Mouse (Mus musculus) embryonic facial prominence, embryonic 14.5 days (tissue): ENCODE results near the gene Ash1l. TPM values are rescaled to one million over a fixed set of nuclear protein-coding genes. Genes with fewer than 3 reads are reported as not detected.
"Not testable (repeated sequence)": the region's sequence is repeated elsewhere in the genome, so short reads cannot be mapped to it uniquely, and the experiment has no call there.

Experiments used
- ATAC-seq: fragments of 200-750 bp; cut with Nextera tagmentation; 2 replicates; pipeline ENCODE4 v1.8.0; 2017; ENCODE audit warnings: low read depth, moderate number of reproducible peaks, moderate TSS enrichment
- DNase-seq: peaks from one replicate; pipeline ENCODE4 v3.0.0-alpha.2; 2015; ENCODE audit warnings: low spot score
- H3K27ac ChIP-seq: fragments of 300-500 bp; sonication (generic); replicated peaks from 2 replicates; pipeline ENCODE4 v1.5.1; 2014; ENCODE audit warnings: low read depth, mild to moderate bottlenecking, low read length, moderate library complexity
- H3K27me3 ChIP-seq: fragments of 300-500 bp; sonication (generic); replicated peaks from 2 replicates; pipeline ENCODE4 v1.6.1; 2014; ENCODE audit warnings: low read length; ENCODE audit not compliant: control insufficient read depth, insufficient read depth
- H3K36me3 ChIP-seq: fragments of 300-500 bp; sonication (generic); 2 replicates; pipeline ENCODE4 v1.6.1; 2014; ENCODE audit warnings: low read length, mixed read lengths; ENCODE audit not compliant: control insufficient read depth, insufficient read depth
- H3K4me1 ChIP-seq: fragments of 300-500 bp; sonication (generic); 2 replicates; pipeline ENCODE4 v1.6.1; 2014; ENCODE audit warnings: antibody characterized with exemption, low read length; ENCODE audit not compliant: control insufficient read depth, insufficient read depth
- H3K4me2 ChIP-seq: fragments of 300-500 bp; sonication (generic); 2 replicates; pipeline ENCODE4 v1.6.1; 2014; ENCODE audit warnings: low read depth, mild to moderate bottlenecking, low read length, moderate library complexity, mixed read lengths
- H3K4me3 ChIP-seq: fragments of 300-500 bp; sonication (generic); 2 replicates; pipeline ENCODE4 v1.5.1; 2014; ENCODE audit warnings: low read depth, mild to moderate bottlenecking, low read length
- H3K9ac ChIP-seq: fragments of 300-500 bp; sonication (generic); 2 replicates; pipeline ENCODE4 v1.6.1; 2014; ENCODE audit warnings: low read depth, mild to moderate bottlenecking, low read length, moderate library complexity, mixed read lengths
- H3K9me3 ChIP-seq: fragments of 300-500 bp; sonication (generic); 2 replicates; pipeline ENCODE4 v1.6.1; 2016; ENCODE audit warnings: low read length; ENCODE audit not compliant: control insufficient read depth
- WGBS: fragments of 180-500 bp; shearing (Covaris S2); extraction: QIAGEN DNeasy Blood & Tissue Kit; methylation state at CpG from one replicate; pipeline ENCODE4 v1.1.7; 2014; 5-methylcytosine and 5-hydroxymethylcytosine counted together
- polyA plus RNA-seq: library from polyadenylated mRNA; unstranded; fragments of >200 nt; fragmentation: Nextera tagmentation; extraction: Ambion mirVana; gene quantifications from 2 replicates; pipeline ENCODE4 v1.2.1, GENCODE M21; 2014

The Ash1l gene
- polyA plus RNA-seq, 1 experiment from 2014 or later, result 19.8 TPM

- 2% methylated on average over 46 of the region's 92 CpGs for WGBS
- Histone ChIP-seq H3K27me3 (no peaks in the 10 kb centered on the region), H3K4me2 (peak overlapping the region; percentile 83), H3K9ac (peak overlapping the region; percentile 95), H3K9me3 (no peaks in the 10 kb centered on the region), H3K4me3 (peak overlapping the region; percentile 82), H3K36me3 (no peaks in the 10 kb centered on the region), H3K27ac (peak overlapping the region; percentile 99), H3K4me1 (peaks cover 11% of the 10 kb centered on the region)
- peak; percentile 94 for ATAC-seq
- DNase-seq, result peak; percentile 97
These were observed 441 bp upstream of the Ash1l start for GRCm38 (mm10) chr3:88949786-88950575.

- ATAC-seq (no peak), DNase-seq (no peak)
- Histone ChIP-seq H3K9ac (peak overlapping the region; percentile 95), H3K27me3 (no peaks in the 10 kb centered on the region), H3K36me3 (no peaks in the 10 kb centered on the region), H3K4me2 (peak overlapping the region; percentile 83), H3K4me1 (peaks cover 11% of the 10 kb centered on the region), H3K4me3 (peak overlapping the region; percentile 82), H3K9me3 (no peaks in the 10 kb centered on the region), H3K27ac (peak overlapping the region; percentile 99)
- under 1% methylated on average over 5 of the region's 5 CpGs for WGBS
These were observed 942 bp downstream of the Ash1l start for GRCm38 (mm10) chr3:88951327-88951800.

- WGBS, result 83% methylated on average over 4 of the region's 4 CpGs
- no peak overlapping the region for H3K4me3 ChIP-seq
- H3K27me3 ChIP-seq, result no peaks in the 10 kb centered on the region
- peaks cover 8% of the 10 kb centered on the region for H3K4me1 ChIP-seq
- no peak overlapping the region for H3K4me2 ChIP-seq
- no peak overlapping the region for H3K9ac ChIP-seq
- no peaks in the 10 kb centered on the region for H3K36me3 ChIP-seq
- DNase-seq, result no peak
- ATAC-seq, result no peak
- no peaks in the 10 kb centered on the region for H3K9me3 ChIP-seq
- no peak overlapping the region for H3K27ac ChIP-seq
These were observed 2.8 kb downstream of the Ash1l start for GRCm38 (mm10) chr3:88953246-88953645.

- Histone ChIP-seq H3K4me3 (no peak overlapping the region), H3K9me3 (no peaks in the 10 kb centered on the region), H3K9ac (no peak overlapping the region), H3K36me3 (no peaks in the 10 kb centered on the region), H3K27ac (no peak overlapping the region), H3K4me1 (peaks cover 3% of the 10 kb centered on the region), H3K4me2 (no peak overlapping the region), H3K27me3 (no peaks in the 10 kb centered on the region)
- no peak for ATAC-seq
- DNase-seq, result no peak
These were observed 3.3 kb downstream of the Ash1l start for GRCm38 (mm10) chr3:88953736-88954135.

DNA sequence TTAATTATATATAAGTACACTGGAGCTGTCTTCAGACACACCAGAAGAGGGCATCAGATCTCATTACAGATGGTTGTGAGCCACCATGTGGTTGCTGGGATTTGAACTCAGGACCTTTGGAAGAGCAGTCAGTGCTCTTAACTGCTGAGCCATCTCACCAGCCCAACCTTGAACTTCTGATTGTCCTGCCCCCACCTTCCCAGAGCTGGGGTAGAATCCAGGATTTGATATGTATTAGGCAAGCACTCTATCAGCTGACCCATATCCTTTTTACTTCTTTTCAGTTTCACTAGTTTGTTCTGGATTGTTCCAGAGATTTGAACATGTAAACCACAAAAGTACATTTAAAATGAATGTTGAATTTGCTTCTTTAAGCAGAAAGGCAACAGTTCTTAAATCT lies 12.8 kb downstream of the Ash1l start:
- not testable (repeated sequence) for H3K27me3 ChIP-seq, H3K9me3 ChIP-seq, H3K4me2 ChIP-seq, H3K27ac ChIP-seq, H3K4me3 ChIP-seq, H3K9ac ChIP-seq, H3K4me1 ChIP-seq, ATAC-seq, DNase-seq
- peaks cover 14% of the 10 kb centered on the region for H3K36me3 ChIP-seq

DNA sequence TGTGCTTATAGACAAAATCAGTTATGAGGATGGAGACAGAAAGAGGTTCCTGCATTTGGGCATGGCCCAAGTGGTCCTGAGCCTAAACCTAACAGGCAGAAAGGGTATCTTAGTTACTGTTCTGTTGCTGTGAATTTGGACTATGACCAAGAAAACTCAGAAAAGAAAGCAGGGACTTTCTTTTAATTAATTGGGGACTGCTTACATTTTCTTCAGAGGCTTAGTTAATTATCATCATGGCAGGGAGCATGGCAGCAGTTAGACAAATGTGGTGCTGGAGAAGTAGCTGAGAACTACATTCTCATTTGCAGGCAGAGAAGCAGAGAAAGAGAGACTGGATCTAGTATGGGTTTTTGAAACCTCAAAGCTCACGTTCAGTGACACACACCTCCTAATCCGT lies 24.6 kb downstream of the Ash1l start:
- Histone ChIP-seq H3K9me3 (no peaks in the 10 kb centered on the region), H3K27me3 (no peaks in the 10 kb centered on the region), H3K27ac (no peak overlapping the region), H3K4me3 (no peak overlapping the region), H3K9ac (no peak overlapping the region), H3K4me2 (no peak overlapping the region), H3K36me3 (no peaks in the 10 kb centered on the region), H3K4me1 (no peaks in the 10 kb centered on the region)
- WGBS, result 90% methylated on average over 2 of the region's 2 CpGs
- ATAC-seq, result no peak
- no peak for DNase-seq

GRCm38 (mm10) chr3:88981206-88982010 lies 31.0 kb downstream of the Ash1l start:
- Histone ChIP-seq H3K9ac (no peak overlapping the region), H3K36me3 (peaks cover 49% of the 10 kb centered on the region)

DNA sequence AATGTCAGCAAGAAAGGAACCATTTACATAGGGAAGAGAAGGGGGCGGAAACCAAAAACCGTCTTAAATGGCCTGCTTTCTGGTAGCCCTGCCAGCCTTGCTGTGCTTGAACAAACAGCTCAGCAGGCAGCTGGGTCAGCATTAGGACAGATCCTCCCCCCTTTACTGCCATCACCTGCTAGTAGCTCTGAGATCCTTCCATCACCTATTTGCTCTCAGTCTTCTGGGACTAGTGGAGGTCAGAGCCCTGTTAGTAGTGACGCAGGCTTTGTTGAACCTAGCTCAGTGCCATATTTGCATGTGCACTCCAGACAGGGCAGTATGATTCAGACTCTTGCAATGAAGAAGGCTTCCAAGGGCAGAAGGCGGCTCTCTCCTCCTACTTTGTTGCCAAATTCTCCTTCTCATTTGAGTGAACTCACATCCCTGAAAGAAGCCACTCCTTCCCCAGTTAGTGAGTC lies 33.5 kb downstream of the Ash1l start:
- 69% methylated on average over 4 of the region's 4 CpGs for WGBS
- Histone ChIP-seq H3K27me3 (no peaks in the 10 kb centered on the region), H3K4me3 (no peak overlapping the region), H3K9ac (no peak overlapping the region), H3K9me3 (no peaks in the 10 kb centered on the region), H3K36me3 (peaks cover 56% of the 10 kb centered on the region), H3K4me2 (no peak overlapping the region), H3K27ac (no peak overlapping the region), H3K4me1 (no peaks in the 10 kb centered on the region)
- DNase-seq (no peak), ATAC-seq (no peak)

More at GRCm38 (mm10) chr3:88981206-88982010, 31.0 kb downstream of the Ash1l start:
- no peaks in the 10 kb centered on the region for H3K4me1 ChIP-seq
- no peaks in the 10 kb centered on the region for H3K9me3 ChIP-seq
- H3K27ac ChIP-seq, result no peak overlapping the region
- no peak overlapping the region for H3K4me2 ChIP-seq
- no peak for DNase-seq
- 94% methylated on average over 8 of the region's 8 CpGs for WGBS
- ATAC-seq, result no peak
- no peak overlapping the region for H3K4me3 ChIP-seq
- no peaks in the 10 kb centered on the region for H3K27me3 ChIP-seq
